Mouse (Mus musculus): ENCODE measurements around the gene Lrmda.

DNA sequence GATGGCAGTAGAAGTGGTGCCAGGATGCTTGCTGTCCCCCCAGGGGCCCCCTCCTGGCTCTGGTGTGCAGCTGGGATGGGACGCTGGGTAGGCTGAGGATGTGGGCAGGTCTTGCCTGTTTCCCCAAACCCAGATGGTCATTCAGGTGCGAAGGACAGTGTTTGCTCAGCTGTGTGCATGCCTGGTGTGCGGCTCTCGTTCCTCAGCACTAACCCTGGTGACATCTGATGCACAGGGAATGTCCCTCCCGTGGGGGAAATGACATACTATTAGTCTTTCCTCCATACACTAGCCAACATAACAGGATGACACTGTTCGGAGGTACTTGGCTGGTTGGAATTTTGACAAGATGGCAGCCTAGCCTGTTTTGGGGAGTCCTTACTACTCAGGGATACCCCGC lies 69.8 kb downstream of the Lrmda start:
- TF ChIP-seq POLR2A (IDR thresholded peaks at IDR 0.05; ENCODE audit: extremely low read depth, insufficient read depth, low read length) (no peak), CTCF (IDR thresholded peaks at IDR 0.05; ENCODE audit: low read depth, low read length) (no peak)

All from liver, adult 2 months (tissue).